ENCODE assay signal across 10 mouse cellular contexts in genomic region chr5:113208048-113208447, GRCm38 (mm10). TPM values are rescaled to one million over a fixed set of nuclear protein-coding genes. Genes with fewer than 3 reads are reported as not detected.
A peak's percentile ranks its signal among the peaks of the same experiment; 100 is the strongest.
DNase-seq lines count a peak whose midpoint lies in the region; ATAC-seq and TF ChIP-seq lines count a peak whose summit lies in the region.
"Had no signal": no experiment of that assay in that cellular context is flagged by ENCODE, and none has a peak within 500 bp of the region (broad histone marks: within the 10 kb centered on the region; RNA-seq: fewer than 3 reads in every experiment).

No protein-coding gene starts in this region.

- no peaks in the 10 kb centered on the region for H3K27me3 ChIP-seq in embryonic facial prominence, embryonic 15.5 days
- no peaks in the 10 kb centered on the region for H3K27me3 ChIP-seq in hindbrain, embryonic 15.5 days

- TF ChIP-seq CTCF in gastrocnemius, adult 2 months (IDR thresholded peaks at IDR 0.05), result no peak

- intact Hi-C loops in gastrocnemius, adult 2 months (cut with DNase I), result no loop called here
- intact Hi-C loops in left cerebral cortex, postnatal 36 days (cut with DNase I), result no loop called here

- DNase-seq in gastrocnemius, adult 2 months, result peak; percentile 76
- no peak for DNase-seq in gastrocnemius, adult 8-10 months (ENCODE audit: low spot score in 2 of 2)
- DNase-seq in lung, postnatal 25 days (ENCODE audit: low spot score), result peak; percentile 57
- no peak for DNase-seq in left cerebral cortex, postnatal 36 days (ENCODE audit: low spot score in 2 of 2)
- DNase-seq in ovary, postnatal 14 days (ENCODE audit: low spot score), result no peak
- DNase-seq: cerebellum, adult 8-10 months had no signal

- peaks cover 41% of the 10 kb centered on the region for H3K4me1 ChIP-seq in embryonic facial prominence, embryonic 15.5 days
- peaks cover 24% of the 10 kb centered on the region for H3K4me1 ChIP-seq in hindbrain, embryonic 15.5 days (replicated peaks)

- H3K4me2 ChIP-seq in embryonic facial prominence, embryonic 15.5 days (replicated peaks), result no peak overlapping the region
- no peak overlapping the region for H3K4me2 ChIP-seq in hindbrain, embryonic 15.5 days

- H3K27ac ChIP-seq in gastrocnemius, adult 2 months, result peak overlapping the region; percentile 93
- peak overlapping the region; percentile 88 for H3K27ac ChIP-seq in embryonic facial prominence, embryonic 15.5 days (replicated peaks)
- H3K27ac ChIP-seq in hindbrain, embryonic 15.5 days (replicated peaks), result peak overlapping the region; percentile 75; the same call in 1 of the 2 replicates

- WGBS in embryonic facial prominence, embryonic 15.5 days, result 59% methylated on average over 4 of the region's 4 CpGs
- 63% methylated on average over 4 of the region's 4 CpGs for WGBS in hindbrain, embryonic 15.5 days

- no peak overlapping the region for H3K4me3 ChIP-seq in gastrocnemius, adult 2 months
- no peak overlapping the region for H3K4me3 ChIP-seq in embryonic facial prominence, embryonic 15.5 days (replicated peaks)
- no peak overlapping the region for H3K4me3 ChIP-seq in hindbrain, embryonic 15.5 days

- no peak for ATAC-seq in embryonic facial prominence, embryonic 15.5 days (ENCODE audit: insufficient number of reproducible peaks, low FRiP score, low TSS enrichment, low read depth)
- no peak for ATAC-seq in hindbrain, embryonic 15.5 days (ENCODE audit: low FRiP score, low read depth)
- no peak for ATAC-seq in erythroid progenitor cell, adult 5-6 weeks (replicated peaks; ENCODE audit: low FRiP score, poor library complexity, severe bottlenecking)

- no peaks in the 10 kb centered on the region for H3K36me3 ChIP-seq in embryonic facial prominence, embryonic 15.5 days
- H3K36me3 ChIP-seq in hindbrain, embryonic 15.5 days, result no peaks in the 10 kb centered on the region

- H3K9me3 ChIP-seq in embryonic facial prominence, embryonic 15.5 days (replicated peaks), result no peaks in the 10 kb centered on the region
- H3K9me3 ChIP-seq in hindbrain, embryonic 15.5 days, result no peaks in the 10 kb centered on the region

- H3K9ac ChIP-seq in embryonic facial prominence, embryonic 15.5 days, result no peak overlapping the region
- no peak overlapping the region for H3K9ac ChIP-seq in hindbrain, embryonic 15.5 days

RNA-seq across cellular contexts. Expression of gene 2900026A02Rik, which starts 13.0 kb away (rescaled TPM):
- 10 to 100 TPM; 19.6 to 24.6 TPM for total RNA-seq in gastrocnemius, adult 2 months (2021)
- 10 to 100 TPM; 21.3 to 26.3 (median 23.9) TPM for total RNA-seq in gastrocnemius, adult 8-10 months (2022)
- 14.2 and 16.4 TPM in 2 replicates for polyA plus RNA-seq in embryonic facial prominence, embryonic 15.5 days (2015; fragmentation: Nextera tagmentation; extraction: Ambion mirVana)
- polyA plus RNA-seq in hindbrain, embryonic 15.5 days (2015; fragmentation: Nextera tagmentation; extraction: Ambion mirVana), result 3.8 and 3.9 TPM in 2 replicates
- 10 to 100 TPM; 40.8 to 41.0 TPM for total RNA-seq in left cerebral cortex, postnatal 36 days (2021)
- 1.8 and 2.1 TPM in 2 replicates for total RNA-seq in erythroid progenitor cell, adult 5-6 weeks (2015; ENCODE audit: low replicate concordance)
- 0.13 TPM in 1 of 2 replicates, not detected in the other for total RNA-seq in erythroid progenitor cell, adult 5-6 weeks (2017; ENCODE audit: low replicate concordance)

RNA-seq across cellular contexts. Expression of gene Tmem211, which starts 18.7 kb away (rescaled TPM):
- not detected for total RNA-seq in gastrocnemius, adult 2 months (2021)
- total RNA-seq in gastrocnemius, adult 8-10 months (2022), result not detected
- polyA plus RNA-seq in embryonic facial prominence, embryonic 15.5 days (2015; fragmentation: Nextera tagmentation; extraction: Ambion mirVana), result 0.79 and 1.3 TPM in 2 replicates
- not detected in 2 replicates for polyA plus RNA-seq in hindbrain, embryonic 15.5 days (2015; fragmentation: Nextera tagmentation; extraction: Ambion mirVana)
- total RNA-seq in left cerebral cortex, postnatal 36 days (2021), result not detected
- total RNA-seq in erythroid progenitor cell, adult 5-6 weeks (2015; ENCODE audit: low replicate concordance), result not detected in 2 replicates
- not detected in 2 replicates for total RNA-seq in erythroid progenitor cell, adult 5-6 weeks (2017; ENCODE audit: low replicate concordance)
- total RNA-seq: left cerebral cortex, postnatal 10 days had no signal

Comparison
In these comparisons a context has a peak if more than half of its experiments do, and no peak if none do; other contexts are left out.
1. DNase-seq: peak in gastrocnemius, adult 2 months (single experiment) and lung, postnatal 25 days (single experiment); none in gastrocnemius, adult 8-10 months (0 of 2), left cerebral cortex, postnatal 36 days (0 of 2) and ovary, postnatal 14 days (single experiment).
2. RNA of gene 2900026A02Rik, which starts 13.0 kb away (total RNA-seq): 40.8 to 41.0 TPM in left cerebral cortex, postnatal 36 days, 21.3 to 26.3 TPM in gastrocnemius, adult 8-10 months and 19.6 to 24.6 TPM in gastrocnemius, adult 2 months; 0.13 to 2.1 TPM in erythroid progenitor cell, adult 5-6 weeks; every median in the first group is over 4 times any median in the second.
3. Peak in every context shown above with its lines, with median percentiles within 50 percentile points of each other: H3K27ac ChIP-seq.